Mouse (Mus musculus): ENCODE results near the gene Rab37. TPM values are rescaled to one million over a fixed set of nuclear protein-coding genes. Genes with fewer than 3 reads are reported as not detected.

Gene Rab37
- polyA plus RNA-seq, 1 experiment: 0.99 TPM

DNA sequence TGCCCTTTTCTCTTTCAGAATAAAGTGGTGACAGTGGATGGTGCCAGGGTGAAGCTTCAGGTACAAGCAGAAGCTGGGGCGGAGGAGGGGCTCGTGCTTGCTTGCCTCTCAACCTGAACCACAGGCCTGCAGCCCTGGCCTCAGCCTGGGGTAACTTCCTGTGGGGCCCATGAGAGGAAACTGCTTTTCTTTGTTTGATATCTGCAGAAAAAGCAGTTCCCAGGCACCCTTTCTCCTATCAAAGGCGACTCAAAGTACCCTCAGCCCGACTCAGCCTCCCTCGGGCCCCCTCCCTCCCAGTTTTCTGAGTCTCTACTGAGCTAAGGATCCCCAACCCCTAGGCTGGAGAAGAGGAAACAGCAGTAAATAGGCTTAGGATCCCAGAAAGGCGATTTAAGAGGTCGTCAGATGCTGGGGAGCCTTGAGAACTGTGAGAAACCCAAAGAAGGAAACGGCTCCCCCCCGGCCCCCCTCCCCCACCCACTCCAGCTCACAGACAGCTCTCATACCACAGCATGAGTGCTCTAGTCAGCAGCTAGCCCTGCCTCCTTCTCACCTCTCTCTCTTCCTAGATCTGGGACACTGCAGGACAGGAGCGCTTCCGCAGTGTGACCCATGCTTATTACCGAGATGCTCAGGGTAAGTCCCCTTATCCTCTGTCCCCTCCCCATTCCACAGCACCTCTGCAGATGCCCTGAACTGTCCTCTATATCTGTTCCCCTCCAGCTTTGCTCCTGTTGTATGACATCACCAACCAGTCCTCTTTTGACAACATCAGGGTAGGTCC lies 66.9 kb downstream of the Rab37 start:
- Histone ChIP-seq H3K4me3 (ENCODE audit: low read depth, low read length) (no peak overlapping the region), H3K27me3 (ENCODE audit: control insufficient read depth, insufficient read depth, low read length, poor library complexity, severe bottlenecking) (no peaks in the 10 kb centered on the region), H3K9me3 (replicated peaks; ENCODE audit: control insufficient read depth, insufficient read depth, low read length, poor library complexity, severe bottlenecking) (no peaks in the 10 kb centered on the region), H3K27ac (ENCODE audit: insufficient read depth, low read length) (no peak overlapping the region), H3K36me3 (ENCODE audit: control insufficient read depth, insufficient read depth, low read length, poor library complexity, severe bottlenecking) (no peaks in the 10 kb centered on the region), H3K9ac (ENCODE audit: low read depth, poor library complexity, severe bottlenecking) (no peak overlapping the region), H3K4me1 (ENCODE audit: control insufficient read depth, insufficient read depth, low read length) (peaks cover 2% of the 10 kb centered on the region)
- TF ChIP-seq EP300 (IDR thresholded peaks at IDR 0.05; ENCODE audit: insufficient read depth, low read depth, low read length) (no peak), POLR2A (IDR thresholded peaks at IDR 0.05; ENCODE audit: insufficient read depth, low read length) (no peak), CTCF (IDR thresholded peaks at IDR 0.05; ENCODE audit: low read depth, low read length) (no peak)

DNA sequence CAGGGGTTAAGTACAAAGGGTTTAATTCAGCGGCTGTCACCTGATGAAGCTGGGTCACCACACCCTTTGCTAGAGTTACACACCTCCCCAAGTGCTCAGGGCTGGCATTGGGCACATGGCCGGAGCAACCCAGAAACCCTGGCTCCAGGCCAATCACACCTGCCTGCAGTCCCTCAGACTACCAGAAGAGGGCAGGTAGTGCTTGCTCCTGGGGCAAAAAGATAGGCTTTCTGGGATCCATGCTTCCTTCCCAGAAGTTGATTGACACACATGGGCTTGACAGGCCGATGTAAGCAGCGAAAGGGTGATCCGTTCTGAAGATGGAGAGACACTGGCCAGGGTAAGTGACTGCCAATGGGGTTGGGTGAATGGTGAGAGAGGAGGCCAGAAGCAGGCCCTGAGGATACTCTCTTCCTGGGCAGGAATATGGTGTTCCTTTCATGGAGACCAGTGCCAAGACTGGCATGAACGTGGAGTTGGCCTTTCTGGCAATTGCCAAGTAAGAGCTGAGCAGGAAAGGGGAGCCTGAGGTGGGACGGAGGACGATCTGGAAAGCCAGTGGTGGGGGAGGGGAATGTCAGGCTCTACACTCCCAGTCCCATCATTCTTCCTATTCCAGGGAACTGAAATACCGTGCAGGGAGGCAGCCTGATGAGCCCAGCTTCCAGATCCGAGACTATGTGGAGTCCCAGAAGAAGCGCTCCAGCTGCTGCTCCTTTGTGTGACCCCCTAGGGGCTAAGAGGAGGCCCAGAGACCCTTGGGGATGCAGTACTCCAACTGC lies 69.0 kb downstream of the Rab37 start:
- H3K27ac ChIP-seq (ENCODE audit: insufficient read depth, low read length): no peak overlapping the region
- H3K4me3 ChIP-seq (ENCODE audit: low read depth, low read length): no peak overlapping the region
- H3K4me1 ChIP-seq (ENCODE audit: control insufficient read depth, insufficient read depth, low read length): peaks cover 2% of the 10 kb centered on the region
- H3K9me3 ChIP-seq (replicated peaks; ENCODE audit: control insufficient read depth, insufficient read depth, low read length, poor library complexity, severe bottlenecking): no peaks in the 10 kb centered on the region
- TF ChIP-seq CTCF (IDR thresholded peaks at IDR 0.05; ENCODE audit: low read depth, low read length) (peak; percentile 87), EP300 (IDR thresholded peaks at IDR 0.05; ENCODE audit: insufficient read depth, low read depth, low read length) (no peak), POLR2A (IDR thresholded peaks at IDR 0.05; ENCODE audit: insufficient read depth, low read length) (no peak)
- H3K27me3 ChIP-seq (ENCODE audit: control insufficient read depth, insufficient read depth, low read length, poor library complexity, severe bottlenecking): no peaks in the 10 kb centered on the region
- no peak overlapping the region for H3K9ac ChIP-seq (ENCODE audit: low read depth, poor library complexity, severe bottlenecking)
- no peaks in the 10 kb centered on the region for H3K36me3 ChIP-seq (ENCODE audit: control insufficient read depth, insufficient read depth, low read length, poor library complexity, severe bottlenecking)

DNA sequence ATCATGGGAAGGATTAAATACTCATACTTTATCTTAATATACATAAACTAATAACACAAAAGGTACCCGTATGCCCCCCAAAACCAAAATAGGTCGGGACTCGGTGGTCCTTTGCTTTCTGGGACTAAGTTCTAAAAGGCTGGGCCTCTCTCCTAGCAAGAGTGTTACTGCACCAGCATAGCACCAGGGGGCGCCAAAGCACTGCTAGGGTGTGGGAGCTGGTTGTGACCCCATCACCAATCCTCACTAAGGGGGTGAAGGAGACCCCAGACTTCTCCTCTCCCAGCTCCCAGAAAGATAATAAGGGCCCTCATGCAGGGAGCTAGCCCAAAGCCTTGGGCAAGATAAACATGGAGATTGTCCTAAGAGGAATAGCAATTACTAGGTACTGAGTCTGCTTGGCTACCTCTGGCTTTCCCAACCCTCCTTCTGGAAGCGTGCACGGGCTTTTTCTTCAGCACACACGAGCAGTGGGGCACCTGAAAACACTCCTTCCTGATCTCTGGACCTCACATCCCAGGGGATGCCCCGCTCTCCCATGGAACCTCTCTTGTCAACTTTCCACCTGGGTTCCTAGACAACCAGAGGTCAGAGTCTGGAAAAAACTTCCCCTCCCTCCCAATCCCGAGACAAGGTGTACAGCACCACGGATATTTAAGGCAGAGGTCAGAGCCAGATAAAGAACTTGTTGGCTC lies 69.8 kb downstream of the Rab37 start:
- Histone ChIP-seq H3K27me3 (ENCODE audit: control insufficient read depth, insufficient read depth, low read length, poor library complexity, severe bottlenecking) (no peaks in the 10 kb centered on the region), H3K9me3 (replicated peaks; ENCODE audit: control insufficient read depth, insufficient read depth, low read length, poor library complexity, severe bottlenecking) (no peaks in the 10 kb centered on the region), H3K27ac (ENCODE audit: insufficient read depth, low read length) (no peak overlapping the region), H3K9ac (ENCODE audit: low read depth, poor library complexity, severe bottlenecking) (no peak overlapping the region), H3K4me1 (ENCODE audit: control insufficient read depth, insufficient read depth, low read length) (peaks cover 4% of the 10 kb centered on the region), H3K36me3 (ENCODE audit: control insufficient read depth, insufficient read depth, low read length, poor library complexity, severe bottlenecking) (no peaks in the 10 kb centered on the region), H3K4me3 (ENCODE audit: low read depth, low read length) (no peak overlapping the region)
- peak; percentile 93 for TF ChIP-seq CTCF (IDR thresholded peaks at IDR 0.05; ENCODE audit: low read depth, low read length)
- no peak for TF ChIP-seq POLR2A (IDR thresholded peaks at IDR 0.05; ENCODE audit: insufficient read depth, low read length)

DNA sequence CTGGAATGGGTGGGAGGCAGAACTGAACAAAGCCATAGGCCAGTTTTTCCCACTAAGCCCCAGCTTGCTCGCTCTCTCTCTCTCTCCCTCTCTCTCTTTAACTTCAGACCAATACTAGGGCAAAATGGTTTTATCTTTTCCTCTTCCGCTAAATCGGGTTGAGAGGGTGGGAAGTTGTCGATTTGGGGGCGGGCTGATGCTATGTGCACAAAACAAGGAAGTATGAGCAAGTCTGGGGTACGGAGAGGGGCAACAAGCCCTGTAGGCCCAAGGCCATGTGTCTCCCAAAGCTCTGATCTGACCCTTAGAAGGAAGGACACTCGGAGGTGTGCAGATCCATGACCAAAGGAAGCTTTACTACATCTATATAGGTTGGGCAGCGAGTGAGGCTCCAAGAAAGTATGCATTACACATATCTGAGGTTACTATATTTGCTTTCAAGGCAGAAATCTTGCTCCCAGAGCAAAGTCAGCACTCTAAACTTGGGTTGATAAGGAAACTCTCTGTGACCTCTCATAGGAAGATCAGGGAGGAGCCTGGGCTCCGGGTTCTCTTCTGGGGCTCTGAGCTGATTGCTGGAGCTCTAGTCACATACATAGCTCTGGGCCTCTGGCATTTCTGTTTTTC lies 70.5 kb downstream of the Rab37 start:
- H3K9ac ChIP-seq (ENCODE audit: low read depth, poor library complexity, severe bottlenecking): no peak overlapping the region
- H3K27ac ChIP-seq (ENCODE audit: insufficient read depth, low read length): no peak overlapping the region
- peaks cover 4% of the 10 kb centered on the region for H3K4me1 ChIP-seq (ENCODE audit: control insufficient read depth, insufficient read depth, low read length)
- no peak for TF ChIP-seq POLR2A (IDR thresholded peaks at IDR 0.05; ENCODE audit: insufficient read depth, low read length)
- no peak for TF ChIP-seq EP300 (IDR thresholded peaks at IDR 0.05; ENCODE audit: insufficient read depth, low read depth, low read length)
- TF ChIP-seq CTCF (IDR thresholded peaks at IDR 0.05; ENCODE audit: low read depth, low read length): no peak
- no peaks in the 10 kb centered on the region for H3K9me3 ChIP-seq (replicated peaks; ENCODE audit: control insufficient read depth, insufficient read depth, low read length, poor library complexity, severe bottlenecking)
- H3K27me3 ChIP-seq (ENCODE audit: control insufficient read depth, insufficient read depth, low read length, poor library complexity, severe bottlenecking): no peaks in the 10 kb centered on the region
- H3K36me3 ChIP-seq (ENCODE audit: control insufficient read depth, insufficient read depth, low read length, poor library complexity, severe bottlenecking): no peaks in the 10 kb centered on the region
- no peak overlapping the region for H3K4me3 ChIP-seq (ENCODE audit: low read depth, low read length)

DNA sequence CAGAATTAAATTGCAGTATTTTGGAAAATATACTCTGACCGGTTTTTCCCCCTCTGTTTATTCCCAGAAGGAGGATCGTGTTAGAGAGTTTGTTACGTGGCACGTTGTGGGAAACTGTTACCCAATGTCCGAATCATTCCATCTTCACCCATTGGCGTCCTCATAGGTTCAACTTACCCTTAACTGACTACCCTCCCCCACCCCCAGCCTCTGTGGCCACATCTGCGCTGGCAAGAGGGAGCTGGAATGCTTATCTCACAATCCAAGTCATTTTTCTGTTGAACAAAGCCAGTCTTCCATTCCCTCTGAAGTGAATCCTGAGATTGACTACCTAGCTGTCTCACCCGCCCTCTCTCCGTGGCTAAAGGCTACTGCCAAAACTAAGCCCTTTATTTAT lies 71.0 kb downstream of the Rab37 start:
- no peaks in the 10 kb centered on the region for H3K27me3 ChIP-seq (ENCODE audit: control insufficient read depth, insufficient read depth, low read length, poor library complexity, severe bottlenecking)
- TF ChIP-seq EP300 (IDR thresholded peaks at IDR 0.05; ENCODE audit: insufficient read depth, low read depth, low read length) (no peak), POLR2A (IDR thresholded peaks at IDR 0.05; ENCODE audit: insufficient read depth, low read length) (no peak), CTCF (IDR thresholded peaks at IDR 0.05; ENCODE audit: low read depth, low read length) (no peak)
- H3K9ac ChIP-seq (ENCODE audit: low read depth, poor library complexity, severe bottlenecking): peak overlapping the region; percentile 42; the same call in 1 of the 2 replicates
- H3K4me1 ChIP-seq (ENCODE audit: control insufficient read depth, insufficient read depth, low read length): peaks cover 4% of the 10 kb centered on the region
- H3K27ac ChIP-seq (ENCODE audit: insufficient read depth, low read length): no peak overlapping the region
- no peaks in the 10 kb centered on the region for H3K9me3 ChIP-seq (replicated peaks; ENCODE audit: control insufficient read depth, insufficient read depth, low read length, poor library complexity, severe bottlenecking)
- no peaks in the 10 kb centered on the region for H3K36me3 ChIP-seq (ENCODE audit: control insufficient read depth, insufficient read depth, low read length, poor library complexity, severe bottlenecking)
- no peak overlapping the region for H3K4me3 ChIP-seq (ENCODE audit: low read depth, low read length)
